Mouse (Mus musculus) adrenal gland (tissue): ENCODE data around the gene Ppt2.

ENCODE experiments used
- intact Hi-C: fragments of 180-260 bp; cut with DNase I; formaldehyde crosslinking; loops from one replicate; pipeline ENCODE4 v1.15.1; 2025

Gene Ppt2

DNA sequence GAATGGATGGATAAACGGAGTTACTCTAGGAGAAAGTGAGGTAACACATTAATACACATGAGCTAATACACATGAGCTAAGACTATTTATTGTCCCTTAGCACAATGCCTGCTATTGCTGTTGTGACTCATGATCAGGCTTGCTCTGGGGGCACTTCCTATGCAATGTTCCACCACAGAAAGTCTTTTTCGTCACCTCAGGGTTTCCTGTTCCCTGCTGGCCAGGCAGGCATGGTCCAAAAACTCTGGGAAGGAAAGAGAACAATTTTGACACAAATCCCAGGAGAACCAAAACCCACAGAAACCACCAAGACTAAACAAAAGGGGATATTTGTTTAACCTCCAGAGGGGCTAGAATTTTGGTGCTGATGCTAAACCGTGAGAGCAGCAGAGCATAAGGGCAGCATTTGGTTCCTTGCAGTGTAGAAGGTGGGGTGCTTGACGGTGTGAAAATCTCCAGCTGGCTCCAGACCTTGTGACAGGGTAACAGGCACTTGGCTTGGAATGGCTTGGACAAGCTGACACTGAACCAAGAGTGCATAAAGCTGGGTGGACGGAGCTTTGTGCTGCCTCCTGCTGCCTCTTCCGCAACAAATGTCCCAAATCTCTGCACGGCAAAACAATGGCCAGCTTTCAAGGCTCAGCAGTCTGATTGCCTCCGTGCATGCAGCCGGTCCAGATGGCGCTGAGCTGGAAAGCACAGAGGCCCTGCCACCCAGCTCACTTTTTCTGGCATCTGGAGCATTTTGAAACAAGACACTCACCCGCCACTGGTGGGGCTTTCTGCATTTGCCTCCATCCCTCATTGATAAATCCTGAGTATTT lies 12.7 kb upstream of the Ppt2 start:
- intact Hi-C loops: no loop called here

DNA sequence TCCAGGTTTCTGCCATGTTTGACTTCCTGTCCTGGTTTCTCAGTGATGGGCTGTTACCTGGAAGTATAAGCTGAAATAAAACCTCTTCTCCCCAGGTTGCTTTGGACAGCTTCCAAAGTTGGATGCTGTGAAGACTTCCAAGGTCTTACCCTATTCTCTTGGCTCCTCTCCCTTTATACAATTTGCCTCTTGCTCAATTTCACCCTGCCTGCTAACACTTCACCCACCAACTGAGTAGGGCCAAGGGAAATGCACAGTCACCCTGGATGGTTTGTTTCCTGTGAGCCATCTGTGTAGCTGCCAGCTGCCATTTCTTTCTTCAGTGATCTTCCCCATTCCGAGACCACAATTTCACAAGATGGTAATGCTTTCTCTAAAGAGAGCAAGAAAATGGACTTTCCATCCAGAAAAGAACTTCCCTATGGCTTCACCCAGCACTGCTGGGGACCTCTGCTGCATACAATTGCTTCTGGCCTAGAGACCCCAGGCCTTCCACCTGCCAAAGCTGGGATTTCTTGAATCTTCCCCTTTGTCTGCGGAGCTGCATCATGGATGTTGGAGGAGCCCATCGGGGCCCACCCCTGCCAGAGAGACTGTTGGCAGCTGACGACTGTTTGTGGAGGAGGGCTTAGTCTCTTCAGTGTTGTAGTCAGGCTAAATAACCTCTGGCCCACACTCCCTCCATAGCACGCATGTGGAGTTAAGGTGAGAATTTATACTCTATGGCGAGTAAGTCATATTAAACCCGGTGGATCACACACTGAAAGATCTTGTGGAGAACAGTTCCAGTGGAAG lies 11.3 kb upstream of the Ppt2 start:
- intact Hi-C loops: no loop called here

DNA sequence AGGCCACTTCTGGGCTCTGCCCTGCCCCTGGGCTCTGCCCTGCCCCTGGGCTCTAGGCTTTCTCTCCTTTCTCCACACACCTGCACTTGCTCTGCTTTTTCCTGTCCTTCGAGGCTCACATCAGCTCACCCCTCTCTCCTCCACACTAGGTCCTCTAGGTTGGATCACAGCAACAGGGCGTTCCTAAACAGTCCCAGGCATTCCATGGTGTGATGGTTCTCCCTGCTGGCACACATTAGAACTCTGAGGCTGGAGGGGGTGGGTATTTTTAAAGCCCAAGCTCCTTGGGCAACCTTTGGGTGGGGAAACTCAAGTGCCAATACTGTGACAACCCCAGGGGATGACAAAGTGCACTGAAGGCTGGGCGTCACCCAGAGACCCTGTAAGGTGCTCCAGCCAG lies 9.1 kb upstream of the Ppt2 start:
- intact Hi-C loops: no loop called here

DNA sequence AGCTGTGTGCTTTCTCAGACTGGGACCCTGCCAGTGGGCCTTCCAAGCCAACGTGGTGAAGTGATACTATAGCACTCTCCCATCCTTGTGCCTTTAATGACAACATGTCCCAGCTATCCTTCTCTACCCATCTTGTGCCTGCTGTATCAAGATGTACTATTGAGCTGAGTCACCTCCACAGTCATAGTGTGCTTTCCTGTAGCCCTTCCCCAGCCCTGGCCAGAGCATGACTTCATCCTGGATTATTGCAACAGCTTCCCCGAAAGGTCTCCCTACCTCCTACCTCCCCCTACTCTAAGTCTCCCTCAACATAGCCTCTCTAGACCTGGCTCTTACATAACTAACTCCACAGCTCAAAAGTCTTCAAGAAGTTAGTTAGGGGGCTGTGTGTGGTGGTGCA lies 7.4 kb upstream of the Ppt2 start:
- intact Hi-C loops: no loop called here

DNA sequence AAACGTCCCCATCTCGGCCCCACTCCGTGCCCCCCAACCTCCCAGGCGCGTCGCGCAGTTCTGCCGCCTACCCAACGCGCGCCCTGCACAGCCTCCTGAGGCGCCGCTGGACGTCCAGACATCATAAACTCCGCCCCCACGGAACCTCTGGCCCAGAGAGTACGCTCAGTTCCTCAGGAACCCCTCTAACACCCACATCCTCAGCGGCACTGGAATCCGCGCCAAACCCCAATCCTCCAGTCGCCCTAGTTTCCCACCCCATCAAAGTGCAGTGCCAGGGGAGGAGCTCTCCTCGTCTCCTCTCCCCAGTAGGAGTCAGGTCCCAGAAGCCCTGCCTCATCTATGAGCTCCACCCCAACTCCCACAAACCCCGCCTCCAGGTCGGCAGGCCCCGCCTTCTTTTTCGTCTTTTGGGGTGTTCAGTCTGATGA lies 4.0 kb upstream of the Ppt2 start:
- intact Hi-C loops: no loop called here

DNA sequence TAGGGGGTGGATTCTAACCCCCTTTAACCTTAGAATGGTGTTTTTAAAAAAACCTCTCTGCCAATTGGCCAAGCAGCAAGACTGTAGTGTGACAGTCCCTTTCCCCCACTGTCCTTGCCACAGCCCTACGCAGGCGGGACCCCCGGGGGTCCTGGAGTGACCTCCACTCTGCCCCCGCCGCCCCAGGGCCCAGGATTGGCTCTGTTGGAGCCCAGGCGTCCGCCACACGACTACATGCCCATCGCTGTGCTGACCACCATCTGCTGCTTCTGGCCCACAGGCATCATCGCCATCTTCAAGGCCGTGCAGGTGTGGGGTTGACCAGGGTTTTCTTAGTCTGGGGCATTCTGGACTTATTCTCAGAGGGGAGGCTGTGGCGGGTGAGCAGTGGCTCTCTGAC lies 3.3 kb upstream of the Ppt2 start:
- intact Hi-C loops: no loop called here

DNA sequence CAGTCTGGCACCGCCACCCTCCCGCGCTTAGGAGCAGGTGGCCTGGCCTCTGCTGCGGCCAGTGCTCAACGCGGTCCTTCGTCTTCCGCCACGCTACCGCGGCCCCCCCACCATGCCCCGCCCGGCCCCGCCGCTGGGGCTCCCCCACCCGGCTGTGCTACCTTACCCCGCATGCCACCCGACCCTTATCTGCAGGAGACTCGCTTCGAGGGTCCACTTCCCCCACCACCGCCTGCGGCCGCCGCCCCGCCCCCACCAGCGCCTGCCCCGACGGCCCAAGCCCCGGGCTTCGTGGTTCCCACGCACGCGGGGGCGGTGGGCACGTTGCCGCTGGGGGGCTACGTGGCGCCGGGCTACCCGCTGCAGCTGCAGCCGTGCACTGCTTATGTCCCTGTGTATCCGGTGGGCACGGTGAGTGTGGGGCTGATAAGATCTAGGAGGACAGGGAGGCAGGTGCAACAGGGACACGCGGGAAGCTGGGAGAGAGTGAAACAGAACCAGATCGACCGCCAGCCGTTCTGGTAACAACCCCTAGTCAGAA lies 2.5 kb upstream of the Ppt2 start:
- intact Hi-C loops: no loop called here

DNA sequence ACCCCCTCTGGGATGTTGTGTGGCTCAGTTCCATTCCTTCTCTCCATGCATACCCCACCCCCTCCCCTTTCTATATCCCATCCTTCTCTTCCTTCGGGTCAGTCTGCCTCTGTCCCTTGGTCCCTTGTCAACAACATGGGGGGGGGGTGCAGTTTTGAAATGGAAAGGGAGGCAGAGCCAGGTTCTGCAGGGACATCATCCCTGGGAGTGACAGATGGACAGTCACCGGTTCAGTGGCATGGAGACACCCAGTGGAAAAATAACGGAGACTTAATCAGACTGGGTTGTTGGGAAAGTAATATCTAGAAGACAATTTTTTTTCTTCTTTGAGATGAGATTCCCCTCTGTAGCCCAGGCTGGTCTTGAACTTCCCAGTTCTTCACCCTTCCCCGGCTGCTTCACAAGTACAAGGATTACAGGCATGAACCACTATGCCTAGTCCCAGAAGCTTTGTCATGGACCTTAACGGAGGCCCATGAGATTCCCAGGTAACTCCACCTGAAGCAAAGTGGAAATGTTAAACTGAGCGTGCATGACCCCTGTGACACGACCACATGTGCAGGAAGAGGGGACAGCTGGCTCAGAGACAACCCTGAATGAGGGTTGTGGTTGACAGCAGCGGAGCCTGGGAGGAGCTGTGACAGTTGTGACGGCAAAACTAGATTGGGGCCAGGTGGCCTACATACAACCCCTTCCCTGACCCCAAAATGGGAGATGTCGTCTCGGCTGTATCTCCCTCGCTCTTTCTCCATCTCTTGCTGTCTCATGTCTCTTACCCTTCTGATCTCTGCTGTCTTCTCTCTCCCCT lies 1.7 kb upstream of the Ppt2 start:
- intact Hi-C loops: no loop called here

DNA sequence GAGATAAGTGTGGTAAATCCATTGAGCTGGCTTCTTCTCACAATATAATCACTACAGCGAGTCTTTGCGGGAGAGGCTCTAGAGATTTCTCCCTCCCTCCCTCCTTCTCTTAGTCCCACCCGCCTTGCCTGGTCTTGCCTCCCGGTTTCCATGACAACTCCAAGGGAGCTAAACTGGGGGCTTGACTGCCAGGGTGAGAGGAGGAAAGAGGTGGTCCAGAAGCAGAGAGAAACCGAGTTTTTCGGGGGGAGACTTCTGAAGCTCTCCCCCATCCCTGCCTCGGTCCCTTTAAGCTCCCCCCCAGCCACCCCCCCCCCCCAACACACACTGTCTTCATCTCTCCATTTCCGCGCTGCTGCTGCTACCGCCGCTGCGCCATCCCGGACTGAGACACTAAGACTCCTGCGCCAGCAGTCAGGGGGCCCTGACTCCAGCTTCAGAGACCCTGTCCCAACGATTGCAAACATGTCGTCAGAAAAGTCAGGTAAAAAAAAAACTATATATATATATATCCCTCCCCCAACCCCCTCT lies 976 bp upstream of the Ppt2 start, which contains the start of gene Prrt1:
Gene Prrt1, plus strand, starts transcription at position 313 of the 531 bp plus-strand sequence.
- intact Hi-C loops: no loop called here

DNA sequence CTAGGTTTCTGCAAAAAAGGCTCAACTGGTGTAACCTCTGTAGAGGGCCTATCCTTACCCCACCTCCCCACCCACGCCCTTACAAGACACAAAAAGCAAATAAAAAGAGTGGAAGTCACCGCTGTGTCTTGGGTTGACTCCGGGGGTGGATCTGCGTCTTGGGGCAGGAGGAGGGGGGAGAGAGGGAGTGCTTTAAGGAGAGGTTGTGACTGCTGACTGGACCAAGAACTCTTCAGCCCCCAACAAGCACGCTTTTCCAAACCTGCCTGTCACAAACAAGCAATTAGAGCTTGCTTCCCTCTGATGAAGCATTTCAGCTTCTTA lies 296 bp upstream of the Ppt2 start:
- intact Hi-C loops: no loop called here

DNA sequence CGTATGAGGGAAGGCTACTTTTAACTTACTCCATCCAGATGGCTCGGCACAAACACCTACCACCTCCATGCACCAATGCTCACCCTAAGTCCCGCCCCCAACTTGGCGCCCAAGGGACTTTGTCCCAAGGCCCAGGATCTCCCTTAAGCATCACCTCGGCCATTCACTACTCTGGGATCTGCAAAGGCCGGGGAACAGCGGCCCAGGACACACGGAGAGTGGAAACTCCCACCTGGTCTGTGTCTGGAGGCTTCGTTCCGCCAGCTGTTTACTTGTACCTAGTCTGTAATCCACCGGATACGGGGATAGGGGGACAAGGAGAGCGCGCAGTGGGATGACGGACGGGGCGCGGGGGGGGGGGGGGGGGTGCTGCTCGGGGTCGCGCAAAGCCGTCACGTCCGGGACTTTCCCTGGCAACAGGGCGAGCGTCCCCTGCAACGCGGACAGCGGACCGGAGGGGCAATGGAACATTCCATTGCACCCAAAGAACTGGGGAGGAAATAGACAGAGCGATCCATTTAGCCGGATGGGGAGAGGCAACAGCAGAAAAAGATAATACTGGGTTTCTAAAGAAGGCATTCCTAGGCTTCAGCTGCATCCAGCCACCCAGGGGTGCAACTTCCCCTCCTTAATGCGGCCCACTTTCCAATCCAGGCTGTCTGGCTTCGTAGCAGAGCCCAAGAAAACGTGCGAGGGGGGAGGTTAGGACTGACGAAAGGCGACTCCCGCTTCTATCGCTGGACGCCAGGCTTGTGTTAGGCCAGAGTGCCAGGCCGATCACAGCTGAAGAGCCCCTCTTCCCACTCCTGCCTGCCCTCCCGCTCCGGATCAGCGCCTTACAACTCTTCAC lies 992 bp downstream of the Ppt2 start:
- intact Hi-C loops: no loop called here

DNA sequence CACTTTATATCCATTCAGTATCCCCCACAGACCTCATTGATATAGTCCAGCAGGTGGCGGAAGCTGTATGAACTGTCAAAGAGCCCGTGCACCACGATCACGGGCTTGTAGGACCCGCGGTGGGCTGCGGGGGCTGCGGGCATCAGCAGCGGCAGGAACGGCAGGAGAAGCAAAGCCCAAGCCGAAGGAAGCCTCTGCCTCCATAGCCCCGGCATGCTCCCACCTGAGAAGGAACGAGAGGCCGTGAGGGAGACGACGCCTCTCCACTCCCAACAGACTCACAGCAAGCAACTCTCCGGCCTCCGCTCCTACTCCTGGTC lies 1.6 kb downstream of the Ppt2 start:
- intact Hi-C loops: no loop called here

DNA sequence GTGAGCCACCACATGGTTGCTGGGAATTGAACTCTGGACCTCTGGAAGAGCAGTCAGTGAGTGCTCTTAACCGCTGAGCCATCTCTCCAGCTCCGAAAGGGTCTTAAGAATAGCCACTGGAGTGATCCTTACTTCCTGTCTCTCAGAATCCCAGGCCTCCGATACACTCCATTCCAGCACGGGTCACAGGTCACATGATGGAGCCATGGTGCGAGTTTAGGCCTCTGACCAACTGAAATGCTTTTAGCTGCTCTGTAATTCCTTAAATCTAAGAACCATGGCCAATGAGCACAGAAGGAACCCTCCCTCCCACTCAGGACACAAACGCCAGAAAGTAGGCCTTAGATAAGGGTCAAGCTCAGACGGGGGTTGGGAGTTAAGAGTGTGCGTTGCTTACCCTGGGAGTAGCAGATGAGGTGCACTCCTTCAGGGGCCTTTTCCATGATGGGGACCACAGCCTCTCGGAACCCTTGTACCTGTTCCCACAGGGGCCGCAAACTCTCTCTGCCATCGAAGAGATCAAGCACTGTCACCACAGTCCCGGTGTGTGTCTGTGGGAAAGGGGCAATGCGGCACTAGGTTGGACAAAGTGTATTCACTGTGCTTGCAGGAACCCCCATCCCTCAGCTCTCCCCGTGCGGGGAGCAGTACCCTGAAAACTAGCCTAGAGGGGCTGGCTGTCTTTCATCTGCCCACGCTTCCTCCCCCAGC lies 2.1 kb downstream of the Ppt2 start:
- intact Hi-C loops: no loop called here

DNA sequence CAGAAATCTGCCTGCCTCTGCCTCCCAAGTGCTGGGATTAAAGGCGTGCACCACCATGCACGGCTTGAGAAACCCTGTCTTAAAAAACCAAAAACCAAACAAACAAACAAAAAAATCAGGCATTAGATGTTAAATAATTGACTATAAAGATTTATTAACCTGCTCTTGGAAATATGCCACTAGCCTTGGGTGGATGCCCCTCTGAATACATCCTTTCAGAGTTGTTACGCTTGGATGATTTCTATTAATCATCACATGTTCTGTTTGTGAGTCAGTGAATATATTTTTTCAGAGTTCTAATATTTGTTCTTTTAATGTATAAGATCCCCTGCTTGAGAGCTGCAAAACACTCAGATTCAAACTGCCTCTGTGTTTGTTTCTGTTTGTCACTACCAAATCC lies 3.3 kb downstream of the Ppt2 start:
- intact Hi-C loops: no loop called here

DNA sequence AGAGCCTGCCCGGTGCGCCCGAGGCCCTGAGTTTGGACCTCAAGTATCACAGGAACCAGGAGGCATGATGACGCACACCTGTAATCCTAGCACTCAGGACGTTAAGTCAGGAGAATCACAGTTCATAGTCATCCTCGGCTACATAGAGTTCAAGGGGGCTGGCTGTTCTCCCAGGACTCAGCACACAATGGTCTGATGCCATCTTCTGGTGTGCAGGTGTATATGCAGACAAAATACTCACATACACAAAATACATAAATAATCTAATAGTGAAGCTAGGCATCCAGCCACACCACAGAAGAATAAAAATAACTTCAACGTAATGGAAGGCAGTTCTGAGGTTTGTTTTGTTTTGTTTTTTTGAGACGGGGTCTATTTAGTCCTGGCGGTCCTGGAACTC lies 5.1 kb downstream of the Ppt2 start:
- intact Hi-C loops: no loop called here

DNA sequence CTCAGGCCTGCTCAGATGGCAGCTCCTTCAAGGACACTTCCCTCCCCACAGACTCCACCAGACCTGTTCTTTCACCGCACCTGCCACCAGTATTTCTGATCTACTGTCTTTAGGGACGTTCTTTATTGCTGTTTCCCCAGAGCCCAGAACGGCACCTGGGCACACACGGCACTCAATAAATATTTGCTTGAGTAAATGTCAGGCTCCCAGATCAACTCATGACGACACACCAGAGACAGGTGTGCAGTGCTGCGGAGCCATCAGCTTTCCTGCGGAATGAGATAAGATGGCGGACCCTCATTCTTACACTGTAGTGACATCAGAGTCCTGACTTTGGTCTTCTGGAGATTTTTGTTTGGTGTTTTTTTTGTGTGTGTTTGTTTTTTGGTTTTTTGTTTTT lies 7.3 kb downstream of the Ppt2 start:
- intact Hi-C loops: no loop called here

DNA sequence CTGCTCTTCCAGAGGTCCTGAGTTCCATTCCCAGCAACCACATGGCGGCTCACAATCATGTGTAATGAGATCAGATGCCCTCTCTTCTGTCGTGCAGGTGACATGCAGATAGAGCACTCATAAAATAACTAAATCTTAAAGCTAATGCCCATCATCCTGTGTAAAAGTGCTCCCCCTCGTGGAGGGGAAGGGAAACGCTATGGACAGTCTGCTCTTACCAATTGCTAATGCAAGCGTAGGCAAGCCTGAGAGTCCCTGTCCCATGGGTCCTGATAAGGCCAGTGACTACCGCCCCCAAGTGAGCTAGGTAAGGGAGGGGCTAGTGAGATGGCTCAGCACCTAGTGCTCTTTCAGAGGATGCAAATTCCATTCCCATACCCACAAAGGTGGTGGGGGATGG lies 9.3 kb downstream of the Ppt2 start:
- intact Hi-C loops: loop anchor here (2.0 to 5.0 kb wide), 4 partner anchors 33 to 178 kb away; no protein-coding TSS in a partner anchor

DNA sequence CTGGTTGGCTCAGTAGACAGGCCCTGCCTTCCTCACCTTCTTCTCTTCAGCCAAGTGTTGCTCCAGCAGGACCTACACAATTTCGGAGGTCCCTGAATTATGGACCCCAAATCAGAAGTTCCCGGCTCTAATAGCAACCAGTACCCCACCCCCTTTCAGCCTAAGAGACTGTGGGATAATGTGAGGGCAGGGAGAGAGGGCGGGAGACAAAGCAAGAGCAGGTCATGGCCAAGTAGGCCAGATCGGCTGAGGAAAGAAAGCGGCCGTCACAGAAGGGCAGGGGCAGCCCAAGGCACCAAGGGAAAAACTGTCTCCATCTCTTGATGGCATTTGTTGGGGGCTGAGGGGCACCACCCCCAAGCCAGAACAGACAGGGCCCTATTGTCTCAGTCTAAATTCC lies 12.4 kb downstream of the Ppt2 start, which contains the start of gene Egfl8:
Gene Egfl8, minus strand, starts transcription at position 101 of the 400 bp plus-strand sequence.
- intact Hi-C loops: loop anchor here (5.0 kb wide), 3 partner anchors 36 to 59 kb away; no protein-coding TSS in a partner anchor

DNA sequence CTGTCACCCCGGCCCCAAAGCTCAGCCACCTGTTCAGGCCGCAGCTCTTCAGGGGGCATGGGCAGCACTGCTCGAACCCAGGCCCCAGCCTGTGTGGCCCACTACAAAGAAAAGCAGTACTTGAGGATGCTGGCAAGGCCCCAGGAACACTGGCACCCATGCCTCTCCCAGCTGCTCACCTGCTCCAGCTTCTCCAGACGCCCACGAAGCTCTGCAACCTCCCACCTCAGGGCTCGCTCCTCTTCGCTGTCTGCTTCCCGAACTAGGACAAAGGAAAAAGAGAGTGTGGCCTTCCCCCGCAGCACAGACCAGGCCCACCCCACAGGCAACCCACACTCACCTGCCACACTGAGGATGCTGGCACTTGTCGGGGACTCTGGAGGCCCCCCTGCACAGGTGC lies 14.5 kb downstream of the Ppt2 start:
- intact Hi-C loops: no loop called here
